Mouse (Mus musculus) thymus, postnatal 4 days (tissue): Measurements from ENCODE around the gene P4htm.

ENCODE experiments used
- DNase-seq: peaks from one replicate; pipeline ENCODE4 v3.0.0; 2021

The P4htm gene

GRCm38 (mm10) chr9:108540846-108541245, 56.6 kb downstream of the P4htm start:
- DNase-seq = no peak

- no peak for DNase-seq
Measured at GRCm38 (mm10) chr9:108531496-108531895, 66.0 kb downstream of the P4htm start.

GRCm38 (mm10) chr9:108530954-108531353, 66.5 kb downstream of the P4htm start:
- DNase-seq = no peak
